In the genomic region with DNA sequence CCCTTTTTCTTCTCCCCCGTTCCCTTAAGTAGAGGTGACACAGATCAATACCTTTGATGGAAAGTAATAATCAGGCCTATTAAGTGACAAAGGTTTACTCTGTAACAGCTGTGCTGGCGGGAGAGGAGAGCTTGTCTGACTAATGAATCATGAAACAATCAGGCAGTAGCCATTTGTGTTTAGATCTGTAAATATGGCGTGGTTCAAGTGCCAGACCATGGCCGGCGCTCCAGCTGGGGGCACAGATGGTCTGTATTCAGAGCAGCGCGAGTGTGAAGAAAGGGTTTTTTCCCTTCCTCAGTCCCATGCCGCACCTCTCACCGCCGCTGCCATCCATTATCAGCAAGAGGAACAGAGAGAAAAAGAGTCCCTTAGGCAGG, we compare ENCODE assay signal across 11 mouse cellular contexts.
DNase-seq lines count a peak whose midpoint lies in the region; ATAC-seq lines count a peak whose summit lies in the region.
"Had no signal": no experiment of that assay in that cellular context is flagged by ENCODE, and none has a peak within 500 bp of the region (broad histone marks: within the 10 kb centered on the region; RNA-seq: fewer than 3 reads in every experiment).

No protein-coding gene starts in this region.

- DNase-seq in right cerebral cortex, postnatal 14 days = peak; percentile 9
- no peak for DNase-seq in right cerebral cortex, postnatal 36 days (ENCODE audit: low spot score in 2 of 2)
- DNase-seq in forebrain, embryonic 14.5 days (ENCODE audit: low spot score) = peak; percentile 81
- peak; percentile 48 to 54 for DNase-seq in layer of hippocampus, postnatal 10 days (ENCODE audit: low spot score in 2 of 2)
- peak; percentile 6 for DNase-seq in retina, postnatal 7 days (ENCODE audit: low read depth, low spot score)
- no peak for DNase-seq in adrenal gland, adult 2 months
- no peak for DNase-seq in adrenal gland, adult 18-20 months (ENCODE audit: low spot score in 2 of 2)

- no peaks in the 10 kb centered on the region for H3K27me3 ChIP-seq in forebrain, embryonic 14.5 days (replicated peaks; ENCODE audit: control insufficient read depth, insufficient read depth, low read length)
- no peaks in the 10 kb centered on the region for H3K27me3 ChIP-seq in kidney, embryonic 16.5 days (ENCODE audit: insufficient read depth, low read length)
- H3K27me3 ChIP-seq: heart, embryonic 13.5 days; liver, embryonic 15.5 days; stomach, embryonic 15.5 days had no signal

- peak; percentile 86 for ATAC-seq in forebrain, embryonic 14.5 days
- ATAC-seq in kidney, embryonic 16.5 days (ENCODE audit: low FRiP score, low TSS enrichment) = no peak

- H3K36me3 ChIP-seq in forebrain, embryonic 14.5 days (ENCODE audit: control insufficient read depth, insufficient read depth, low read length) = no peaks in the 10 kb centered on the region
- H3K36me3 ChIP-seq in kidney, embryonic 16.5 days (ENCODE audit: insufficient read depth, low read length) = no peaks in the 10 kb centered on the region
- H3K36me3 ChIP-seq: heart, embryonic 13.5 days; liver, embryonic 15.5 days; stomach, embryonic 15.5 days had no signal

- H3K9ac ChIP-seq in forebrain, embryonic 14.5 days (ENCODE audit: low read length) = no peak overlapping the region
- no peak overlapping the region for H3K9ac ChIP-seq in kidney, embryonic 16.5 days (replicated peaks; ENCODE audit: low read length)
- H3K9ac ChIP-seq: heart, embryonic 13.5 days; liver, embryonic 15.5 days; stomach, embryonic 15.5 days had no signal

- 0 out of 2 replicates have a peak overlapping the region, but pooled peaks have one; percentile 4 for H3K4me2 ChIP-seq in forebrain, embryonic 14.5 days (ENCODE audit: low read length)
- H3K4me2 ChIP-seq in kidney, embryonic 16.5 days (replicated peaks; ENCODE audit: low read depth, low read length) = no peak overlapping the region; the same call in 1 of the 2 replicates
- H3K4me2 ChIP-seq: heart, embryonic 13.5 days; liver, embryonic 15.5 days; stomach, embryonic 15.5 days had no signal

- H3K4me3 ChIP-seq in forebrain, embryonic 14.5 days (ENCODE audit: low read depth, low read length) = no peak overlapping the region
- no peak overlapping the region for H3K4me3 ChIP-seq in kidney, embryonic 16.5 days (ENCODE audit: low read length)
- H3K4me3 ChIP-seq: heart, embryonic 13.5 days; liver, embryonic 15.5 days; stomach, embryonic 15.5 days had no signal

- H3K9me3 ChIP-seq in forebrain, embryonic 14.5 days (replicated peaks; ENCODE audit: control insufficient read depth, low read length) = no peaks in the 10 kb centered on the region
- H3K9me3 ChIP-seq in kidney, embryonic 16.5 days (ENCODE audit: low read length) = no peaks in the 10 kb centered on the region
- H3K9me3 ChIP-seq: heart, embryonic 13.5 days; liver, embryonic 15.5 days; stomach, embryonic 15.5 days had no signal

- H3K4me1 ChIP-seq in forebrain, embryonic 14.5 days (ENCODE audit: control insufficient read depth, insufficient read depth, low read length) = peaks cover 7% of the 10 kb centered on the region; the same call in 1 of the 2 replicates
- H3K4me1 ChIP-seq in kidney, embryonic 16.5 days (ENCODE audit: insufficient read depth, low read length) = no peaks in the 10 kb centered on the region
- H3K4me1 ChIP-seq: heart, embryonic 13.5 days; liver, embryonic 15.5 days; stomach, embryonic 15.5 days had no signal

- WGBS in forebrain, embryonic 14.5 days = 28% methylated on average over 10 of the region's 10 CpGs
- whole genome bisulfite sequencing in kidney, embryonic 16.5 days = 64% methylated on average over 10 of the region's 10 CpGs

- peak overlapping the region; percentile 49 for H3K27ac ChIP-seq in forebrain, embryonic 14.5 days (ENCODE audit: low read depth, low read length)
- no peak overlapping the region for H3K27ac ChIP-seq in kidney, embryonic 16.5 days (ENCODE audit: low read length)
- H3K27ac ChIP-seq: heart, embryonic 13.5 days; liver, embryonic 15.5 days; stomach, embryonic 15.5 days had no signal

Comparison
In these comparisons a context has a peak if more than half of its experiments do, and no peak if none do; other contexts are left out.
1. DNase-seq: peak in right cerebral cortex, postnatal 14 days (single experiment), forebrain, embryonic 14.5 days (single experiment), layer of hippocampus, postnatal 10 days (2 of 2) and retina, postnatal 7 days (single experiment); none in right cerebral cortex, postnatal 36 days (0 of 2), adrenal gland, adult 2 months (single experiment) and adrenal gland, adult 18-20 months (0 of 2).